Mouse (Mus musculus): Measurements from ENCODE around the gene Pard3.

Gene Pard3

DNA sequence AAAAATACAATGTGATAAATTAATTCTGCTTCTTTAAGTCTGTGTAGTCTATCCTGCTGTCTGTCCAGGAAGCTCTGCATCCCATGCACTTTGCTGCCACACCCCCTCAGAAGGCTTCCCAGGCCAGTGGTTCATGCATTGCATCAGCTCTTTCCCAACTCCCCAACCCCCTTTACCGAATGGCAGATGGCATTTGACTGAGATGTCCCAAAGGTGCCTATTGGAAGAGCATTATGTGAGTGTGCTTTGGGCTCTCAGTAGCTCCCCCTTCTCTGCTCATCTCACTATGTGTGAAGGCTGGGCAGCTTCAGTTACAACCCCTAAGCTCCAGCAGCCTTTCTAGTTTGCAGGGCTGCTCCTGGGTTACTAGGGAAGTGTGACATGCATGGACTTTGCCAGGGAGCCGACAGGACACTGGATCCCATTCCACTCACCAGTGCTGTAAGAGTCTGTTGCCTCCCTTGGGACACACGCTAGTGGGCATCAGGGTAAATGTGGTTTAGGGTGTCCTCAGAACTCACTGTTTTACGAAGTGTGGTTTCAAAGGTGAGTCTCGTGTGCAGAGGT is 9.4 kb downstream of the Pard3 start:
- Histone ChIP-seq H3K4me1 (replicated peaks; ENCODE audit: low read depth, low read length) (peaks cover 13% of the 10 kb centered on the region), H3K4me3 (replicated peaks; ENCODE audit: low read length) (no peak overlapping the region), H3K27me3 (ENCODE audit: insufficient read depth, low read length) (no peaks in the 10 kb centered on the region), H3K36me3 (ENCODE audit: insufficient read depth, low read length) (no peaks in the 10 kb centered on the region), H3K9me3 (ENCODE audit: low read length) (no peaks in the 10 kb centered on the region)
- TF ChIP-seq NANOG (IDR thresholded peaks at IDR 0.05; ENCODE audit: borderline replicate concordance, low read length) (no peak), CTCF (conservative IDR thresholded peaks at IDR 0.05; ENCODE audit: low read length) (no peak), POU5F1 (IDR thresholded peaks at IDR 0.05; ENCODE audit: borderline replicate concordance, low read length) (no peak)

GRCm38 (mm10) chr8:127076511-127076910 is 12.8 kb downstream of the Pard3 start:
- TF ChIP-seq POU5F1 (IDR thresholded peaks at IDR 0.05; ENCODE audit: borderline replicate concordance, low read length) (no peak), CTCF (conservative IDR thresholded peaks at IDR 0.05; ENCODE audit: low read length) (no peak), NANOG (IDR thresholded peaks at IDR 0.05; ENCODE audit: borderline replicate concordance, low read length) (no peak)
- Histone ChIP-seq H3K27me3 (ENCODE audit: insufficient read depth, low read length) (no peaks in the 10 kb centered on the region), H3K36me3 (ENCODE audit: insufficient read depth, low read length) (no peaks in the 10 kb centered on the region), H3K4me1 (replicated peaks; ENCODE audit: low read depth, low read length) (peaks cover 30% of the 10 kb centered on the region), H3K4me3 (replicated peaks; ENCODE audit: low read length) (no peak overlapping the region), H3K9me3 (ENCODE audit: low read length) (no peaks in the 10 kb centered on the region)

DNA sequence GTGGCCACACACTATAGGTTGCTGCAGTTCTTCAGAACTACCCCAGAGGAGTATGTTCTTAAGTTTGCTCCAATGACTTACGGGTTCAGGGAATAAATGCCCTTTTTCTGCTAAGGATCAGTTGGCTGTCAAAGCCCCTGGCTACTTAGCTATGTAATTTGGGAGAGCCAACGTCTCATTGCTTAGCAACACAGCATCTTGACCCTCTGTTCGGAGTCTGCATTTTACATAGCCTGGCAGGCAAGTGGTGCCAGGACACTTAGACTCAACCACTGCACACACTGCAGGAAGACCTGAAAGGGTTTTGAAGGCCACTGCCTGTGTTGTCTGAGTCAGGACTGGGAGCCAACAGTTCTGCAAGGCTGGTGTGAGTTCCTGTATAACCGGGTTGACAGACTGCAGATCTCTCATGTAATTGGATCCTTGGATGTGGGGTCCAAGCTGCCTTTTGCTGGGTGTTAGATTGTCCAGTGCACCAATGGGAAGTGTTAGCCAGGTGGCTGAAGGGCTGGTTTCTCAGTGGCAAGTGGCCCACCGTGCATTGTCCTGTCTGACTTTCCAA is 15.6 kb downstream of the Pard3 start:
- Histone ChIP-seq H3K27me3 (ENCODE audit: insufficient read depth, low read length) (no peaks in the 10 kb centered on the region), H3K36me3 (ENCODE audit: insufficient read depth, low read length) (no peaks in the 10 kb centered on the region), H3K4me1 (replicated peaks; ENCODE audit: low read depth, low read length) (peaks cover 25% of the 10 kb centered on the region), H3K9me3 (ENCODE audit: low read length) (no peaks in the 10 kb centered on the region), H3K4me3 (replicated peaks; ENCODE audit: low read length) (no peak overlapping the region)
- TF ChIP-seq CTCF (conservative IDR thresholded peaks at IDR 0.05; ENCODE audit: low read length), result no peak
- TF ChIP-seq POU5F1 (IDR thresholded peaks at IDR 0.05; ENCODE audit: borderline replicate concordance, low read length), result no peak
- no peak for TF ChIP-seq NANOG (IDR thresholded peaks at IDR 0.05; ENCODE audit: borderline replicate concordance, low read length)

DNA sequence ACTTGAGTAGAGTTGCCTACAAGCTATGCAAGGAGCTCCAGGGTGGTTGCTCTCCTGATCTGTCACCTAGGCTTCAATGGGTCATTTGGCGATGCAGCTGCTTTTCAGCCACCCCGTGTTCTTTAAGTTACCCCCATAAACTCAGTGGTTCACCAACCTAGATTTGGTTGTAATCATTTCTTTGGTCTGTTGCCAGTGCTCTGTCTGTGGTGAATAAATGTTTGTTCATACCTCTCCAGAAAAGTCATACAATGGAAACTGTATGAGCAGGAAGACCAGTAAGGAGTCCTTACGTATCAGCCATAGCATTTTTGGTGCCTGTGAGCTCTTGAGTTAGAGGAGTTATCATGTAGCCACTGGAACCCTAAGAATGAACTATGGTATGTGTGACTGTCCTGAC is 17.6 kb downstream of the Pard3 start:
- Histone ChIP-seq H3K4me3 (replicated peaks; ENCODE audit: low read length) (no peak overlapping the region), H3K27me3 (ENCODE audit: insufficient read depth, low read length) (no peaks in the 10 kb centered on the region), H3K36me3 (ENCODE audit: insufficient read depth, low read length) (no peaks in the 10 kb centered on the region), H3K9me3 (ENCODE audit: low read length) (no peaks in the 10 kb centered on the region), H3K4me1 (replicated peaks; ENCODE audit: low read depth, low read length) (peaks cover 26% of the 10 kb centered on the region)
- TF ChIP-seq CTCF (conservative IDR thresholded peaks at IDR 0.05; ENCODE audit: low read length) (no peak), POU5F1 (IDR thresholded peaks at IDR 0.05; ENCODE audit: borderline replicate concordance, low read length) (no peak)

GRCm38 (mm10) chr8:127082486-127082885 is 18.8 kb downstream of the Pard3 start:
- Histone ChIP-seq H3K9me3 (ENCODE audit: low read length) (no peaks in the 10 kb centered on the region), H3K4me1 (replicated peaks; ENCODE audit: low read depth, low read length) (peaks cover 26% of the 10 kb centered on the region), H3K36me3 (ENCODE audit: insufficient read depth, low read length) (no peaks in the 10 kb centered on the region), H3K4me3 (replicated peaks; ENCODE audit: low read length) (no peak overlapping the region), H3K27me3 (ENCODE audit: insufficient read depth, low read length) (no peaks in the 10 kb centered on the region)
- TF ChIP-seq POU5F1 (IDR thresholded peaks at IDR 0.05; ENCODE audit: borderline replicate concordance, low read length) (no peak), NANOG (IDR thresholded peaks at IDR 0.05; ENCODE audit: borderline replicate concordance, low read length) (no peak), CTCF (conservative IDR thresholded peaks at IDR 0.05; ENCODE audit: low read length) (no peak)

DNA sequence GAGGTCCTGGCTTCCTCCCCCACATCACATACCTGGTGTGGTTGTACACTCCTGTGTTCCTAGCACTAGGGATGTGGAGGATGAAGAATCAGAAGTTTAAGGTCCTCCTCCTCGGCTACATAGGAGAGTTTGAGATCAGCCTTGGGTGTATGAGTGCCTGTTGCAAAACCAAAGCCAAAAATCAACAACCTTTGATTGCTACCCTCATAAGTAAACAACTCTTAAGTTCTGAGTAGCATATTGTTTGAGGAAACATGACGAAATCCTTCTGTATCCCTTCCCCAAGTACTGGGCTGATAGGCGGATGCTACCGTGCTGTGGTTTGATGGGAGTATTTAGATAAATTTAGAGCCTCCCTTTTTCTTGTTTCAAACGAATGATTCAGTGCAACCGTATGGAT is 20.9 kb downstream of the Pard3 start:
- TF ChIP-seq NANOG (IDR thresholded peaks at IDR 0.05; ENCODE audit: borderline replicate concordance, low read length), result no peak
- TF ChIP-seq CTCF (conservative IDR thresholded peaks at IDR 0.05; ENCODE audit: low read length), result no peak
- TF ChIP-seq POU5F1 (IDR thresholded peaks at IDR 0.05; ENCODE audit: borderline replicate concordance, low read length), result no peak
- H3K4me3 ChIP-seq (replicated peaks; ENCODE audit: low read length), result no peak overlapping the region
- no peaks in the 10 kb centered on the region for H3K9me3 ChIP-seq (ENCODE audit: low read length)
- no peaks in the 10 kb centered on the region for H3K36me3 ChIP-seq (ENCODE audit: insufficient read depth, low read length)
- no peaks in the 10 kb centered on the region for H3K27me3 ChIP-seq (ENCODE audit: insufficient read depth, low read length)
- H3K4me1 ChIP-seq (replicated peaks; ENCODE audit: low read depth, low read length), result peaks cover 31% of the 10 kb centered on the region

- no peaks in the 10 kb centered on the region for H3K27me3 ChIP-seq (ENCODE audit: insufficient read depth, low read length)
Observed at GRCm38 (mm10) chr8:127087434-127087833, 23.7 kb downstream of the Pard3 start.

DNA sequence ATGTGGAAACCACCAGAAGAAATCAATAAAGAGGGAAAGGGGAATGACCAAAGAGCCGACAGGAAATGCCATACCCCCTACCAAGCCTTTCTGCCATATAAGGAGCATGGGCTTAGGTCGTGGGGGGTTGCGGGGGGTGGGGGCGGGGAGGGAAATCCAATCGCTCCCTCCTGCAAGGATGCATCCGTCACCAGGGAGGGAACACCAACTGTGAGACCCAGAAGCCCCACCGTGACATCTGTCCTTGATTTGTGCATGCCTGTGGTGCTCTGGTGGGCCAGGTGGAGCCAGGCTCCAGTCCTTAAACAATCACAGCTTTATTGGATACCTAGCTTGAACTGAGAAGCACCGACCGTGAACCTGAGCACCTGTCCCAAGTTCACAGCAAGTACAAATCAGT is 24.7 kb downstream of the Pard3 start:
- Histone ChIP-seq H3K9me3 (ENCODE audit: low read length) (no peaks in the 10 kb centered on the region), H3K4me3 (replicated peaks; ENCODE audit: low read length) (no peak overlapping the region), H3K4me1 (replicated peaks; ENCODE audit: low read depth, low read length) (peaks cover 37% of the 10 kb centered on the region), H3K36me3 (ENCODE audit: insufficient read depth, low read length) (no peaks in the 10 kb centered on the region), H3K27me3 (ENCODE audit: insufficient read depth, low read length) (no peaks in the 10 kb centered on the region)
- TF ChIP-seq CTCF (conservative IDR thresholded peaks at IDR 0.05; ENCODE audit: low read length) (no peak), POU5F1 (IDR thresholded peaks at IDR 0.05; ENCODE audit: borderline replicate concordance, low read length) (no peak), NANOG (IDR thresholded peaks at IDR 0.05; ENCODE audit: borderline replicate concordance, low read length) (no peak)

More at GRCm38 (mm10) chr8:127087434-127087833, 23.7 kb downstream of the Pard3 start:
- Histone ChIP-seq H3K4me3 (replicated peaks; ENCODE audit: low read length) (no peak overlapping the region), H3K36me3 (ENCODE audit: insufficient read depth, low read length) (no peaks in the 10 kb centered on the region), H3K4me1 (replicated peaks; ENCODE audit: low read depth, low read length) (peaks cover 31% of the 10 kb centered on the region), H3K9me3 (ENCODE audit: low read length) (no peaks in the 10 kb centered on the region)
- TF ChIP-seq POU5F1 (IDR thresholded peaks at IDR 0.05; ENCODE audit: borderline replicate concordance, low read length) (no peak), NANOG (IDR thresholded peaks at IDR 0.05; ENCODE audit: borderline replicate concordance, low read length) (no peak), CTCF (conservative IDR thresholded peaks at IDR 0.05; ENCODE audit: low read length) (no peak)

DNA sequence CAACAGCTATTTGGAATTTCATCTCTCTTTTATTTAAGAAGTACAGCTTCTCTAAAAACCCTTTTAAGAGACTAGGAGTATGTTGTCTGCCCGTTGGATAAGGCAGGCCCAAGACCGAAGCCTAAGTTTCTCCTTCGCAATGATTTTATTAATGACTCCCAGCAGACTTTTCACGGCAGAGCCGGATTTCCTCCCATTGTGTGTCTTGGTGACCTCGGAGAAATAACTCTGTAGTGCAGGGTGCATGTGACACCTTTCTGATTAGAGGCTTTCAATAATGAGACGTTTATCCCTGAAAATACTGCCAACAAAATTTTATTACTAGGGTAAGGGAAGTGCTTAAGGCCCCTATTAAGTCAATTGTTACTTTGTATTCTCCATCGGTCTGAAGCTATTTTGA is 25.3 kb downstream of the Pard3 start:
- TF ChIP-seq CTCF (conservative IDR thresholded peaks at IDR 0.05; ENCODE audit: low read length) (no peak), NANOG (IDR thresholded peaks at IDR 0.05; ENCODE audit: borderline replicate concordance, low read length) (no peak), POU5F1 (IDR thresholded peaks at IDR 0.05; ENCODE audit: borderline replicate concordance, low read length) (no peak)

More for the DNA sequence above, 25.3 kb downstream of the Pard3 start:
- Histone ChIP-seq H3K27me3 (ENCODE audit: insufficient read depth, low read length) (no peaks in the 10 kb centered on the region), H3K9me3 (ENCODE audit: low read length) (no peaks in the 10 kb centered on the region), H3K36me3 (ENCODE audit: insufficient read depth, low read length) (no peaks in the 10 kb centered on the region), H3K4me3 (replicated peaks; ENCODE audit: low read length) (no peak overlapping the region), H3K4me1 (replicated peaks; ENCODE audit: low read depth, low read length) (peaks cover 42% of the 10 kb centered on the region)

Data from E14TG2a.4 (cell line).